Mouse (Mus musculus): ENCODE measurements around the gene Edem3. TPM values are rescaled to one million over a fixed set of nuclear protein-coding genes. Genes with fewer than 3 reads are reported as not detected.
"Not testable (repeated sequence)": the region's sequence is repeated elsewhere in the genome, so short reads cannot be mapped to it uniquely, and the experiment has no call there.

The Edem3 gene
- polyA plus RNA-seq, 1 experiment from 2014 or later: 24.5 TPM

DNA sequence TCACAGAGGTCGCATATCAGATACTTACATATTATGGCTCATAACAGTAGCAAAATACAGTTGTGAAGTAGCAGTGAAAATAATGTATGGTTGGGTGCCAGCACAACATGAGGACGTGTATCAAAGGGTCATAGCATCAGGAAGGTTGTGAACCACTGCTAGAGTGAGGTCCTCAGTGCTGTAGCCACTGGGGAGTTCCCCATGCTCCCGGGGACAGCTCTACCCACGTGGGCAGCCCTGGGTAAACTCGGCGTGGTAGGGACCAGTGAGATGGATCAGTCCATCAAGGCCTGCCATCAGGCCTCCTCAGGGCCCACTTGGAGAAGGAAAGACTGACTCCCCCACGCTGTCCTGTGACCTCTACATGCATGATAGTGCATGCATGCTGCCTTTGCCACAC is 26.3 kb downstream of the Edem3 start:
- peaks cover 48% of the 10 kb centered on the region for H3K36me3 ChIP-seq (replicated peaks)
- no peak overlapping the region for H3K4me2 ChIP-seq

GRCm38 (mm10) chr1:151783403-151783802 is 28.2 kb downstream of the Edem3 start:
- 89% methylated on average over 2 of the region's 2 CpGs for WGBS
- no peaks in the 10 kb centered on the region for H3K4me1 ChIP-seq
- no peak for ATAC-seq (ENCODE audit: low FRiP score)
- H3K4me3 ChIP-seq (replicated peaks): no peak overlapping the region
- H3K9ac ChIP-seq: no peak overlapping the region
- no peak overlapping the region for H3K27ac ChIP-seq
- H3K27me3 ChIP-seq: no peaks in the 10 kb centered on the region
- H3K4me2 ChIP-seq: no peak overlapping the region
- H3K9me3 ChIP-seq: no peaks in the 10 kb centered on the region
- peaks cover 34% of the 10 kb centered on the region for H3K36me3 ChIP-seq (replicated peaks)

More for the DNA sequence above, 26.3 kb downstream of the Edem3 start:
- no peaks in the 10 kb centered on the region for H3K4me1 ChIP-seq
- no peak overlapping the region for H3K9ac ChIP-seq
- H3K27ac ChIP-seq: no peak overlapping the region
- no peaks in the 10 kb centered on the region for H3K27me3 ChIP-seq
- H3K9me3 ChIP-seq: no peaks in the 10 kb centered on the region
- no peak for ATAC-seq (ENCODE audit: low FRiP score)
- no peak overlapping the region for H3K4me3 ChIP-seq (replicated peaks)
- WGBS: 85% methylated on average over 7 of the region's 7 CpGs

DNA sequence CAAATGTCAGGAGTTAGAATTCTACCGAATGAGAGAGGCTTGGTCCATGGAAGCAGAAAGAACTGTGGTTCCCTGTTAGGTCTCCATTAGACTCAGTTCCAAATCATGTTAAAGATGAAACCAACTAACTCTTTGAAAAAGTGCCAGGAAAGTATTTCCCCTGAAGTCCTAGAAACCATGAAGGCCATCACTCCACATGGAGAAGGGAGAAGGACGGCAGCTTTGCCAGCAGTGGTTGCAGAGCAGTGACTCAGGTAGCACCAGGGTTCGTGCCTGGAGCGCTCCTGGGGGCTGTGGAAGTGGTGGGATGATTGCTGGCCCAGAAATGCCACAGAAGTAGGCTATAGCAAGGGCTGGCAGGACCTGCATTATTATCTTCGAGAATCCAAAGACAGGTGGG is 31.2 kb downstream of the Edem3 start:
- ATAC-seq (ENCODE audit: low FRiP score): no peak
- H3K9ac ChIP-seq: no peak overlapping the region
- H3K4me2 ChIP-seq: no peak overlapping the region
- WGBS: 90% methylated on average over 5 of the region's 5 CpGs
- peaks cover 25% of the 10 kb centered on the region for H3K36me3 ChIP-seq (replicated peaks)
- H3K4me3 ChIP-seq (replicated peaks): no peak overlapping the region
- H3K9me3 ChIP-seq: no peaks in the 10 kb centered on the region
- H3K27me3 ChIP-seq: no peaks in the 10 kb centered on the region
- peaks cover 6% of the 10 kb centered on the region; the same call in 1 of the 2 replicates for H3K4me1 ChIP-seq
- H3K27ac ChIP-seq: no peak overlapping the region

GRCm38 (mm10) chr1:151789136-151789535 is 34.0 kb downstream of the Edem3 start:
- ATAC-seq (ENCODE audit: low FRiP score): no peak
- H3K36me3 ChIP-seq (replicated peaks): peaks cover 19% of the 10 kb centered on the region
- no peaks in the 10 kb centered on the region for H3K9me3 ChIP-seq
- H3K9ac ChIP-seq: no peak overlapping the region
- H3K4me1 ChIP-seq: peaks cover 6% of the 10 kb centered on the region; the same call in 1 of the 2 replicates
- H3K4me3 ChIP-seq (replicated peaks): no peak overlapping the region
- no peaks in the 10 kb centered on the region for H3K27me3 ChIP-seq
- H3K27ac ChIP-seq: no peak overlapping the region
- no peak overlapping the region for H3K4me2 ChIP-seq
- 36% methylated on average over 4 of the region's 4 CpGs for WGBS

DNA sequence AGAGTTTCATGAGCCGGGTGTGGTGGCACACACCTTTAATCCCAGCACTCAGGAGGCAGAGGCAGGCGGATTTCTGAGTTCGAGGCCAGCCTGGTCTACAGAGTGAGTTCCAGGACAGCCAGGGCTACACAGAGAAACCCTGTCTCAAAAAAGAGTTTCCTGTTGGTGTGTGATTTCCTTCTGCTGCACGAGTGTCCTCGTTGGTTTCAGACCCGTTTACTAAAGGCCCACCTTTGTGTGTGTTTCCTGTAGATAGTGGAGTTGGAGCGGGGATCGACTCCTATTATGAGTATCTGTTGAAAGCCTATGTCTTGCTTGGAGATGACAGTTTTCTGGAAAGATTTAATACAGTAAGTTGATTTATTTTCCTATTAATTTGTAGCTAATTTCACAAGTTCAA is 36.9 kb downstream of the Edem3 start:
- WGBS: 92% methylated on average over 8 of the region's 8 CpGs
- peaks cover 15% of the 10 kb centered on the region for H3K36me3 ChIP-seq (replicated peaks)
- H3K4me3 ChIP-seq (replicated peaks); H3K9me3 ChIP-seq; ATAC-seq (ENCODE audit: low FRiP score); H3K27ac ChIP-seq; H3K27me3 ChIP-seq; H3K9ac ChIP-seq; H3K4me1 ChIP-seq; H3K4me2 ChIP-seq: not testable (repeated sequence)

DNA sequence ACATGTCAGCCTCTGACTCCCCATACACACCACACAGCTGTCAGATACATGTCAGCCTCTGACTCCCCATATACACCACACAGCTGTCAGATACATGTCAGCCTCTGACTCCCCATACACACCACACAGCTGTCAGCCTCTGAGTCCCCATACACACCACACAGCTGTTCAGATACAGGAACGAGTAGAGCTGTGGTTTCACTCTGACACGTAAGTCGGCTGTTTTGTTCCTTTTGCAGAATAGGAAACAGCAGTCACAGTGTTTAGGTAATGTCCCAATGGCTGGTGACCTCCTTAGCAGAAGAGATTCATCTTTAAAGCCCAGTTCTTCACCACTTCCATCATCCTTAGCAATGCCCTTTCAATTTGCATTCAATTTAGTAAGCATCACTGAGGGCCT is 47.6 kb downstream of the Edem3 start:
- 77% methylated on average over 3 of the region's 3 CpGs for WGBS
- ATAC-seq (ENCODE audit: low FRiP score); H3K4me1 ChIP-seq; H3K9ac ChIP-seq; H3K27ac ChIP-seq; H3K4me3 ChIP-seq (replicated peaks); H3K27me3 ChIP-seq; H3K9me3 ChIP-seq; H3K4me2 ChIP-seq: not testable (repeated sequence)
- H3K36me3 ChIP-seq (replicated peaks): peaks cover 34% of the 10 kb centered on the region

GRCm38 (mm10) chr1:151807286-151807685 is 52.1 kb downstream of the Edem3 start:
- Histone ChIP-seq H3K4me3 (replicated peaks) (no peak overlapping the region), H3K27me3 (no peaks in the 10 kb centered on the region), H3K27ac (no peak overlapping the region), H3K9me3 (no peaks in the 10 kb centered on the region), H3K36me3 (replicated peaks) (peaks cover 32% of the 10 kb centered on the region), H3K4me1 (peaks cover 3% of the 10 kb centered on the region; the same call in 1 of the 2 replicates), H3K9ac (no peak overlapping the region), H3K4me2 (no peak overlapping the region)
- ATAC-seq (ENCODE audit: low FRiP score): no peak
- WGBS: 88% methylated on average over 5 of the region's 5 CpGs

DNA sequence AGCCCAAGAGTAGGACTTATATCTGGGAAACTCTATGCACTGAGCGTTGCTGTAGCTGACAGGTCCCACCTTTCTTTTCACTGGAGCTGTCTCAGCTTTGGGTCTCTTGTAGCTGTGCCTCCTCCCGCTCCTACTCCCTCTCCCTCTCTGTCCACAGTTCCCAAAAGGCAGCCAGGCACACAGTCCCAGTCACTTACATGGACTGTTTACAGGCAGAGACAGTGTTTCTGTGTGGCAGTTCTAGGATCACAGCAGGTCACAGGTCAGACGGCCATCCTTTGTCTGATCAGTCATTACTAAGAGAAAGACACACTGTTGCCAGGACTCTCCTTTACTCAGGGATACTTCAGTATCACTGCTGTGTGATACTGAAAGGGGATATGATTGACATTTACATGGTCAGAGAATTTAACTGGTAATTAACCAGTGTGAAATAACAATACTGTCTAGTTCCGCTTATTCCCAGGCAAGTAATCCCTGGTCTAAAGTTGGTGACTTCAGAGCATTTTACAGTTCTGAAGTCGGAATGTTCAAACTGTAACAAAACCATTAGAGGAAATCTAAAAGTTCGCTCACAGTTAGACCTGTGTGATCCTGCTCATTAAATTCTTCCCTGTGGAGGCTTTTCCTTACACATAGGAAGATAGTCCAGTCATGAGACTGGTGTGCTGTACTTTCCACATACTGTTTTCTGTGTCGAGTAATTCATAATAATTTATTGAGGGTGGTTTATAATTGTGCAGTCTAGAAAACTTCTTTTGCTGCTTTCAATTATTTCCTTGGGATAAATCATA is 55.7 kb downstream of the Edem3 start:
- peaks cover 5% of the 10 kb centered on the region; the same call in 1 of the 2 replicates for H3K4me1 ChIP-seq
- no peak for ATAC-seq (ENCODE audit: low FRiP score)
- 74% methylated on average over 7 of the region's 7 CpGs for WGBS
- H3K36me3 ChIP-seq (replicated peaks): peaks cover 32% of the 10 kb centered on the region
- H3K9ac ChIP-seq: no peak overlapping the region
- no peaks in the 10 kb centered on the region for H3K27me3 ChIP-seq
- no peaks in the 10 kb centered on the region for H3K9me3 ChIP-seq
- H3K4me2 ChIP-seq: no peak overlapping the region
- no peak overlapping the region for H3K27ac ChIP-seq
- H3K4me3 ChIP-seq (replicated peaks): no peak overlapping the region

DNA sequence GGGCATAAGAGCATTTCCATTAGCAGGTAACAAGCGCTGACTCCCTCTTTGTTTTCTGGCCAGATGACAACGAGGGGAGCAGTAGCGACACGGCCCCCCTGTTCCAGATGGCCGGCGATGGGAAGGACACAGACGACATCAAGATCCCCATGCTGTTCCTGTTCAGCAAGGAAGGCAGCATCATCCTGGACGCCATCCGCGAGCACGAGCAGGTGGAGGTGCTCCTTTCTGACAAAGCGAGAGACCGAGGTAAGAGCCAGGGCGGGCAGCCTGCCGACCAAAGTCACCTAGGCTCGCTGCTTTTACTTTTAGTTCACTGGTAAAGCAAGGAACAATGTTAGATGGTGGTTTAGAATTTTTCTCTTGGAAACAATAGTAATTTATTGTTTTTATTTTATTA is 56.3 kb downstream of the Edem3 start:
- no peak overlapping the region for H3K4me2 ChIP-seq
- no peak overlapping the region for H3K4me3 ChIP-seq (replicated peaks)
- 89% methylated on average over 16 of the region's 16 CpGs for WGBS
- no peak for ATAC-seq (ENCODE audit: low FRiP score)
- no peak overlapping the region for H3K27ac ChIP-seq
- H3K9me3 ChIP-seq: no peaks in the 10 kb centered on the region
- no peaks in the 10 kb centered on the region for H3K27me3 ChIP-seq
- H3K36me3 ChIP-seq (replicated peaks): peaks cover 32% of the 10 kb centered on the region
- no peak overlapping the region for H3K9ac ChIP-seq
- peaks cover 5% of the 10 kb centered on the region; the same call in 1 of the 2 replicates for H3K4me1 ChIP-seq

- Histone ChIP-seq H3K4me1 (peaks cover 5% of the 10 kb centered on the region; the same call in 1 of the 2 replicates), H3K27me3 (no peaks in the 10 kb centered on the region), H3K4me2 (no peak overlapping the region), H3K9me3 (no peaks in the 10 kb centered on the region), H3K27ac (no peak overlapping the region), H3K4me3 (replicated peaks) (no peak overlapping the region), H3K36me3 (replicated peaks) (peaks cover 25% of the 10 kb centered on the region), H3K9ac (no peak overlapping the region)
- ATAC-seq (ENCODE audit: low FRiP score): 0 out of 2 replicates have a peak, but pooled peaks have one; percentile 11
- 75% methylated on average over 13 of the region's 13 CpGs for WGBS
These were observed 57.0 kb downstream of the Edem3 start for GRCm38 (mm10) chr1:151812004-151812712.

DNA sequence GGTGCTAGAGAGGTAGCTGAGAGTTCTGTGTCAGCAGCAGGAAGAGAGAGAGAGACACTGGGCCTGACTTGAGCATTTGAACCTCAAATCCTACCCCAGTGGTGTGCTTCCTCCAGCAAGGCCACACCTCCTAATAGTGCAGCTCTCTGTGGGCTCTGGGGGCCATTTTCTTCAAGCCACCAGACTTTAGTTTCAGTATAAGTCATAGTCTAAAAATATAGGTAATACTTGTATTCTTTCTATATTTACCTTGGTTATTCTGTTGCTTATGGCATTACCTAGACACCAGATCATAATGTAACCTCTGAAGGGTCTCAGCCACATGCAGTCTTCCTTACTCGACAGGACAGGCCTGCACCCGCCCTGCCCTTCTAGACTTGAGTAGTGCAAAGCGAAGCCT is 60.9 kb downstream of the Edem3 start:
- H3K9me3 ChIP-seq: no peaks in the 10 kb centered on the region

GRCm38 (mm10) chr1:151819190-151819589 is 64.0 kb downstream of the Edem3 start:
- no peaks in the 10 kb centered on the region for H3K27me3 ChIP-seq
- H3K4me1 ChIP-seq: no peaks in the 10 kb centered on the region
- no peaks in the 10 kb centered on the region for H3K9me3 ChIP-seq
- H3K9ac ChIP-seq: no peak overlapping the region
- H3K4me3 ChIP-seq (replicated peaks): no peak overlapping the region
- no peak overlapping the region for H3K27ac ChIP-seq
- H3K36me3 ChIP-seq (replicated peaks): peaks cover 12% of the 10 kb centered on the region
- ATAC-seq (ENCODE audit: low FRiP score): no peak
- no peak overlapping the region for H3K4me2 ChIP-seq
- 90% methylated on average over 7 of the region's 7 CpGs for WGBS

More for the DNA sequence above, 60.9 kb downstream of the Edem3 start:
- H3K4me2 ChIP-seq: no peak overlapping the region
- WGBS: 89% methylated on average over 3 of the region's 3 CpGs
- H3K36me3 ChIP-seq (replicated peaks): peaks cover 18% of the 10 kb centered on the region
- H3K27me3 ChIP-seq: no peaks in the 10 kb centered on the region
- no peak overlapping the region for H3K4me3 ChIP-seq (replicated peaks)
- no peak overlapping the region for H3K9ac ChIP-seq
- ATAC-seq (ENCODE audit: low FRiP score): no peak
- no peak overlapping the region for H3K27ac ChIP-seq
- H3K4me1 ChIP-seq: 0 out of 2 replicates have a peak, but pooled peaks cover 5% of the 10 kb centered on the region

All from forebrain, embryonic 12.5 days (tissue).